Mouse (Mus musculus) ES-E14 (cell line): ENCODE results near the gene Itga11. TPM values are rescaled to one million over a fixed set of nuclear protein-coding genes. Genes with fewer than 3 reads are reported as not detected.

Experiments used
- DNase-seq: peaks from one replicate; pipeline ENCODE4 v3.0.0-alpha.2; 2013; ENCODE audit warnings: low read depth, low spot score
- H3K27ac ChIP-seq: 2 replicates; pipeline ENCODE4 v1.5.1; 2012; ENCODE audit warnings: low read depth, mild to moderate bottlenecking, low read length, moderate library complexity, mixed read lengths; ENCODE audit not compliant: poor library complexity, insufficient read depth, severe bottlenecking
- H3K36me3 ChIP-seq: 2 replicates; pipeline ENCODE4 v1.6.1; 2012; ENCODE audit warnings: mild to moderate bottlenecking, low read length, moderate library complexity, mixed read lengths; ENCODE audit not compliant: control insufficient read depth, poor library complexity, insufficient read depth, severe bottlenecking
- H3K4me1 ChIP-seq, 2 experiments: fragments of 150-350 bp in 1 of 2; sonication (generic) in 1 of 2; 2 replicates each; pipeline ENCODE4 v1.6.1; 2012; ENCODE audit warnings: low read length in 2 of 2, mild to moderate bottlenecking in 1 of 2, mixed read lengths in 1 of 2; ENCODE audit not compliant: control insufficient read depth in 2 of 2, insufficient read depth in 2 of 2, poor library complexity in 1 of 2
- H3K4me3 ChIP-seq, 2 experiments: fragments of 150-350 bp in 1 of 2; sonication (generic) in 1 of 2; 2 replicates each; pipeline ENCODE4 v1.5.1; 2012; ENCODE audit warnings: low read length in 2 of 2, low read depth in 1 of 2, mild to moderate bottlenecking in 1 of 2, mixed read lengths in 1 of 2; ENCODE audit not compliant: insufficient read depth in 1 of 2, poor library complexity in 1 of 2, severe bottlenecking in 1 of 2
- H3K9ac ChIP-seq: 2 replicates; pipeline ENCODE4 v1.6.1; 2012; ENCODE audit warnings: low read depth, mild to moderate bottlenecking, low read length, mixed read lengths; ENCODE audit not compliant: poor library complexity, insufficient read depth, severe bottlenecking
- H3K9me3 ChIP-seq: fragments of 150-350 bp; sonication (generic); 2 replicates; pipeline ENCODE4 v1.6.1; 2012; ENCODE audit warnings: low read depth, mild to moderate bottlenecking, low read length; ENCODE audit not compliant: control insufficient read depth, insufficient read depth
- CHD2 ChIP-seq: IDR thresholded peaks from 2 replicates; pipeline ENCODE4 v1.6.1; 2014; ENCODE audit warnings: mild to moderate bottlenecking, low read depth, low read length, inconsistent platforms
- HCFC1 ChIP-seq: IDR thresholded peaks from 2 replicates; pipeline ENCODE4 v1.6.1; 2012; ENCODE audit warnings: low read length, inconsistent platforms, borderline replicate concordance; ENCODE audit not compliant: insufficient read depth
- MAFK ChIP-seq: IDR thresholded peaks from 2 replicates; pipeline ENCODE4 v1.6.1; 2014; ENCODE audit warnings: mild to moderate bottlenecking, low read depth, low read length, inconsistent platforms; ENCODE audit not compliant: insufficient read depth
- ZC3H11A ChIP-seq: IDR thresholded peaks from 2 replicates; pipeline ENCODE4 v1.6.1; 2012; ENCODE audit warnings: low read depth, mild to moderate bottlenecking, inconsistent platforms, low read length, borderline replicate concordance
- ZNF384 ChIP-seq: IDR thresholded peaks from 2 replicates; pipeline ENCODE4 v1.6.1; 2012; ENCODE audit warnings: low read depth, low read length, inconsistent platforms
- in situ Hi-C, 2 experiments: fragments of 600-800 bp; cut with MboI; formaldehyde crosslinking; loops; one replicate each; pipeline ENCODE4 v1.15.1; 2025; ENCODE audit warnings: low sequenced_read_pairs in 2 of 2, inconsistent platforms in 1 of 2; ENCODE audit not compliant: unreplicated experiment in 2 of 2
- total RNA-seq: library from RNA; depleted of rRNA; stranded (reverse); fragments of 300-350 nt; gene quantifications from 2 replicates; pipeline ENCODE4 v1.2.3, GENCODE M21; 2012

The Itga11 gene
- total RNA-seq, 1 experiment, result 1.3 TPM

DNA sequence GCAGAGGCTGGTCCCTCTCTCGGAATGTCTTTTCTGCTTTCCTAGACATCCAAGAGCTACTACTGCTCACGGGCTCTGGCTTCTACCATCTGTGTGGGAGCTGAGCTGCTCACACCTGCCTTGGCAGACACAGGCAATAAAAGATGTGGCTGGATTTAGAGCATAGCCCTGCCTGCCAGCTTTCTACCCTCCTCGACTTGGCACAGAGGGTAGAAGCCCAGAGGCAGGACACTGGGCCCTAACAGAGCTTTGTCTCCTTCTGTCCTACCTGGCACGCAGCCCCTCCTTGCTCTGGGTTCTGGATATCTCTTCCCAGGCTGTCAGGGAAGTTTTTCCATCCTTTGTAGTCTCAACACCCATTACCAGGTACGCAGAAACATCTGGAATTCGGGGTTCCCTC is 45.1 kb downstream of the Itga11 start:
- TF ChIP-seq MAFK (no peak), ZC3H11A (no peak), ZNF384 (no peak), CHD2 (no peak), HCFC1 (no peak)
- Histone ChIP-seq H3K9ac (no peak overlapping the region), H3K4me3 (no peak overlapping the region), H3K36me3 (no peaks in the 10 kb centered on the region), H3K9me3 (no peaks in the 10 kb centered on the region), H3K4me1 (no peaks in the 10 kb centered on the region), H3K27ac (no peak overlapping the region)
- DNase-seq, result no peak
- in situ Hi-C loops, result no loop called here

DNA sequence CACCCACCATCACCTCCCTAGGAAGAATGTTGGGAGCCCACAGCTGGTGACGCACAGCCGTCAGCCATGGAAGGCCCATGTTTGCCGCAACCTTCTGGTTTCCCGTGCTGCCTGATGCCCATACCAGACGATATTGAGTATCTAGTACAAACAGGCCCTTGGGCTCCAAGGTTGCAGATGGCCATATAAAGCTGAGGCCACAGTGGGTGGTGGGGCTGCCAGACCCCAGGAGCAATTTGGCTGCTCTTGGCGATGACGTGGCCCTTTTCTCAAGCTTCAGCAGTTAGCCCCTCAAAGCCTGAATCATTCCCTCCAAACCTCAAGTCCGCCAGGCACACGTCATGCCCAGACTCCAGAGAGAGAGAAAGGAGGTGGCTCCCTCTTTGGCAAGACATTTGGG is 46.5 kb downstream of the Itga11 start:
- in situ Hi-C loops, result no loop called here
- no peaks in the 10 kb centered on the region for H3K9me3 ChIP-seq
- H3K27ac ChIP-seq, result no peak overlapping the region

DNA sequence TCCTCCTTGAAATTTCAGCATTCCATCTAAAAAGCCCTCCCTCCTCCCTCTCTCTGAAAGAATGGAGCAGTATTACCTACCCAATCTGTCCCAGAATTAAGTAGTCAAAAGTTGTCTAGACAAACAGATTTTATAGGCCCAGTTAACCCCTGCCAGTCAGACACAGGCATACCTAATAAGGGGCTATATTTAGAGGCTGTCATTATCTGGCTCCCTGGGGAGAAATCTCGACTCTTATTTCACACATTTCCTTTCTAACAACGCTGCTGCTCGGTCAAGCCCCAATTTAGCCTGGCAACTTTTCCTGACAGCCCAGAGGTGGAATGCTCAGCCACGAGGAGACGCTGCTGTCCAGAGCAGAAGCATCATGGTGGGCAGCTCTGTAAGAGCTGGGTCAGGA is 47.6 kb downstream of the Itga11 start:
- Histone ChIP-seq H3K36me3 (no peaks in the 10 kb centered on the region), H3K4me3 (no peak overlapping the region), H3K27ac (no peak overlapping the region), H3K9ac (no peak overlapping the region), H3K9me3 (no peaks in the 10 kb centered on the region), H3K4me1 (no peaks in the 10 kb centered on the region)
- TF ChIP-seq CHD2 (no peak), MAFK (no peak), ZNF384 (no peak), HCFC1 (no peak), ZC3H11A (no peak)
- no peak for DNase-seq
- in situ Hi-C loops, result no loop called here

More for the DNA sequence above, 46.5 kb downstream of the Itga11 start:
- Histone ChIP-seq H3K4me1 (no peaks in the 10 kb centered on the region), H3K36me3 (no peaks in the 10 kb centered on the region), H3K9ac (no peak overlapping the region), H3K4me3 (no peak overlapping the region)
- no peak for TF ChIP-seq HCFC1
- TF ChIP-seq MAFK, result no peak
- TF ChIP-seq ZNF384, result no peak
- TF ChIP-seq ZC3H11A, result no peak
- TF ChIP-seq CHD2, result no peak
- DNase-seq, result no peak

DNA sequence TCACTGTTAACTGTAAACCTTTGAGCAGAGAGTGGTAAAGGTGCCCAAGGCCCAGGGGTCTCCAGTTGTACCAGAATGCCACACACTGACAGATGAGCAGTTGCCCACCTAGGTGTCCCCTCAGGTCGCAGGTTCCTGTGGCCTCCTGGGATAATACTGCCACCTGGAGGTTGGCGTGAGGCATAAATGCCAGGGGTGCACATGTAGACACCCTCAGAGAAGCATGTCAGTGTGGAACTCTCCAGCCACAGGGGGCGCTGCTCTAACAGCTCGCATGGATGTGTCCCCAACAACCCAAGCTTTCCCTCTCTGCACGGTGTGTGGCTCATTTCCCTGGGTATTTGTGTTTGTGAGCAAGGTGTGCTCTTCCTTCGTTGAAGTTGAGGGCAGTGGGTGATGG is 48.8 kb downstream of the Itga11 start:
- TF ChIP-seq CHD2, result no peak
- peak; percentile 39; the same call in 1 of the 2 replicates for TF ChIP-seq ZC3H11A
- H3K4me3 ChIP-seq, result no peak overlapping the region
- H3K4me1 ChIP-seq, result no peaks in the 10 kb centered on the region
- DNase-seq, result peak; percentile 71
- in situ Hi-C loops, result no loop called here
- H3K9me3 ChIP-seq, result no peaks in the 10 kb centered on the region
- no peak overlapping the region for H3K9ac ChIP-seq
- H3K27ac ChIP-seq, result no peak overlapping the region
- H3K36me3 ChIP-seq, result no peaks in the 10 kb centered on the region

DNA sequence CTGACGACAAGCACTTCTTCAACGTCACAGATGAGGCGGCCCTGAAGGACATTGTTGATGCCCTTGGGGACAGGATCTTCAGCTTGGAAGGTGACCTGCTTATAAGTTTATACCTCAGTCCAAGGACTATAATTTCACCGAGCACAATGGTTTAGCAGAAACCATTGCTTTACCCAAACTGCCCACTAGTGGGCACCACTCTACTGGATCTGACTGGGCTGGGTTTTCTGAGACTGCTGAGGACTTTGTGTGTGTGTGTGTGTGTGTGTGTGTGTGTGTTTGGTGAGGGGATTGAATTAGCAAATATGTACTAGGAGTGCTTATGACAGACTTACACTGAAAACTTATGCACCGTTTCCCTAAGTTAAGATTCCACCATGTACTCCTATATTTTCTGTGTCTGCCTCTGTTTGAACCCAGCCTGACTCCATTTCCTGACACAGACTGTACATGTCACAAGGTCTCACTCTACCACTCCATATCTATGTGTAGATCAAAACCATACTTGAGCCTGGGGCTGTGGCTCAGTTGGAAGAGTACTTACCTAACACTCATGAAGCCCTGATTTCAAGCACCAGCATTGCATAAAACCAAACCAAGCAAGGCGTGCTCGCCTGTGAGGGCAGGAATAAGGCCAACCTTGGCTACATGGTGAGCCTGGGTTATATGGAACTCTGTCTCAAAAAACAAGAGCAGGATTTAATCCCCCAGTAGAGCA is 67.1 kb downstream of the Itga11 start:
- DNase-seq, result peak; percentile 33
- Histone ChIP-seq H3K9me3 (no peaks in the 10 kb centered on the region), H3K27ac (no peak overlapping the region), H3K36me3 (no peaks in the 10 kb centered on the region), H3K4me1 (no peaks in the 10 kb centered on the region), H3K4me3 (no peak overlapping the region), H3K9ac (no peak overlapping the region)
- in situ Hi-C loops, result no loop called here
- TF ChIP-seq MAFK, result no peak
- TF ChIP-seq ZC3H11A, result no peak
- no peak for TF ChIP-seq ZNF384
- no peak for TF ChIP-seq HCFC1
- no peak for TF ChIP-seq CHD2
